Mouse (Mus musculus) limb, embryonic 13.5 days (tissue): ENCODE results near the gene Fam131c. TPM values are rescaled to one million over a fixed set of nuclear protein-coding genes. Genes with fewer than 3 reads are reported as not detected.
A peak's percentile ranks its signal among the peaks of the same experiment; 100 is the strongest.

Experiments used
- ATAC-seq: fragments of 200-750 bp; cut with Nextera tagmentation; 2 replicates; pipeline ENCODE4 v1.8.0; 2017; ENCODE audit warnings: low read depth, moderate number of reproducible peaks, moderate TSS enrichment; ENCODE audit not compliant: low FRiP score
- H3K27ac ChIP-seq: fragments of 300-500 bp; sonication (generic); 2 replicates; pipeline ENCODE4 v1.5.1; 2015; ENCODE audit warnings: inconsistent platforms, mild to moderate bottlenecking, moderate library complexity
- H3K27me3 ChIP-seq: fragments of 300-500 bp; sonication (generic); 2 replicates; pipeline ENCODE4 v1.6.1; 2015; ENCODE audit warnings: mild to moderate bottlenecking, inconsistent platforms
- H3K36me3 ChIP-seq: fragments of 300-500 bp; sonication (generic); 2 replicates; pipeline ENCODE4 v1.6.1; 2015; ENCODE audit warnings: inconsistent platforms, mild to moderate bottlenecking, moderate library complexity
- H3K4me1 ChIP-seq: fragments of 300-500 bp; sonication (generic); 2 replicates; pipeline ENCODE4 v1.6.1; 2015; ENCODE audit warnings: inconsistent platforms
- H3K4me2 ChIP-seq: fragments of 300-500 bp; sonication (generic); replicated peaks from 2 replicates; pipeline ENCODE4 v1.6.1; 2015; ENCODE audit warnings: inconsistent platforms, mild to moderate bottlenecking, moderate library complexity
- H3K4me3 ChIP-seq: fragments of 300-500 bp; sonication (generic); 2 replicates; pipeline ENCODE4 v1.5.1; 2015; ENCODE audit warnings: moderate library complexity, mild to moderate bottlenecking, inconsistent platforms
- H3K9ac ChIP-seq: fragments of 300-500 bp; sonication (generic); 2 replicates; pipeline ENCODE4 v1.6.1; 2015; ENCODE audit warnings: mild to moderate bottlenecking, inconsistent platforms
- H3K9me3 ChIP-seq: fragments of 300-500 bp; sonication (generic); 2 replicates; pipeline ENCODE4 v1.6.1; 2016; ENCODE audit warnings: inconsistent platforms
- WGBS: fragments of 180-500 bp; shearing (Covaris S2); methylation state at CpG from one replicate; pipeline ENCODE4 v1.1.7; 2015; 5-methylcytosine and 5-hydroxymethylcytosine counted together
- polyA plus RNA-seq: library from polyadenylated mRNA; unstranded; fragments of >200 nt; fragmentation: Nextera tagmentation; extraction: Ambion mirVana; gene quantifications from 2 replicates; pipeline ENCODE4 v1.2.1, GENCODE M21; 2015

Gene Fam131c
- 0.65 and 0.91 TPM in 2 replicates for polyA plus RNA-seq

DNA sequence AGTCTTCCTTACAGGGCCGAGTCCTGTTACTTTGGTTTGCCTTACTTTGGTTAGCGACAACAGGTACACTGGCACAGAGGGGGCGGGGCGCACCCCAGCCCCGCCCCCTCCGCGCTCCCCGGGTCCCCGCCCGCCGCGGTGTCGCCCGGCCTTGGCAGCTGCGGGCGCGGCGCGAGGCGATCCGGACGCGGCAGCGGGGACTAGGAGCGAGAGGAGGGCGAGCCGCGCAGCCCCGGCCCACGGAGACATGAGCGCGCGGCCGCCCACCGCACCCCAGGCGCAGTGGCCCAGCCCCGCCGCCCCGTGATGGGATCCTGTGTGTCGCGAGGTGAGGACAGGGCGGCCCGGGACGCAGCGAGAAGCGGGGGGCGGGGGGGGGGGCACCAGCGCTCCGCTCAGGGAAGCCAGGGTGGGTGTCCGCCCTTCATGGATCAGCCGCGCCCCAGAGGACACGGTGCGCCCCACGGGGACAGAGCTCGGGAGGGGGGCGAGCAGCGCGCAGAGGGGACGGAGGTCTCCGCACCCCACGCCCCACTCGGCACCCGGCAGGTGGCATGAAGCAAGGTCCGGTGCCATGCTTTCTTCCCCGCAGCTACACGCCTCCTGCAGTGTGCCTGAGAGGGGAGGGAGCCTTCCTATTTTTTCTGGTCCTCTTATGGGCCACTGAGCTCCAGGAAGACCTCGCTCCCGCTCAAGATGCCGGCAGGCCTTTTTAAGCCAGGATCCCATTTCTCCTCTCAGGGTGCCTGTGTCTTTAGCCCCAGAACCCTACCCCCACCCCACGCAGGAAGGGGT lies at the start of gene Fam131c:
TSS of gene Fam131c (plus strand) at position 224 of the 795 bp plus-strand sequence.
- Histone ChIP-seq H3K27ac (no peak within 1 kb of the TSS), H3K27me3 (peaks cover 66% of the 10 kb centered on the region), H3K4me3 (peak within 1 kb of the TSS; percentile 58), H3K4me2 (peak within 1 kb of the TSS; percentile 97), H3K4me1 (peaks cover 6% of the 10 kb centered on the region; the same call in 1 of the 2 replicates), H3K9me3 (no peaks in the 10 kb centered on the region), H3K9ac (peak within 1 kb of the TSS; percentile 72), H3K36me3 (no peaks in the 10 kb centered on the region)
- 1% methylated on average over 69 of the region's 71 CpGs for WGBS
- ATAC-seq, result 0 out of 2 replicates have a peak, but pooled peaks have one; percentile 24

DNA sequence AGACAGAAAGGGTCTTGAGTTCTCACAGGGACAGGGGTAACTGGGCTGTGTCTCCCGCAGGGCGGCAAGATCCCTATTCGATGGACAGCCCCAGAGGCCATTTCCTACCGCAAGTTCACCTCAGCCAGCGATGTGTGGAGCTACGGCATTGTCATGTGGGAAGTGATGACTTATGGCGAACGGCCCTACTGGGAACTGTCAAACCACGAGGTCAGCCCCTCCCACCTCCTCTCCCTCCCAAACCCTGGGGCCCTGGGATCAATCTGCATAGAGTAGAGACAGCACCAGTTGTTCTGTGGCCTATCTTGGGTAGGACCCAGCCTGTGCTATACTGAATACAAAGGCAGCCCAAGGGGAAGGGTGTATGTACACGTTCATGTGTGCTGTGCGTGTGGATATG lies 45.5 kb upstream of the Fam131c start:
- no peak overlapping the region for H3K4me2 ChIP-seq
- H3K36me3 ChIP-seq, result peaks cover 39% of the 10 kb centered on the region
- no peak overlapping the region for H3K9ac ChIP-seq
- H3K4me3 ChIP-seq, result no peak overlapping the region
- no peaks in the 10 kb centered on the region for H3K27me3 ChIP-seq
- ATAC-seq, result no peak
- WGBS, result 76% methylated on average over 11 of the region's 11 CpGs
- H3K4me1 ChIP-seq, result peaks cover 31% of the 10 kb centered on the region
- H3K9me3 ChIP-seq, result no peaks in the 10 kb centered on the region
- no peak overlapping the region for H3K27ac ChIP-seq

DNA sequence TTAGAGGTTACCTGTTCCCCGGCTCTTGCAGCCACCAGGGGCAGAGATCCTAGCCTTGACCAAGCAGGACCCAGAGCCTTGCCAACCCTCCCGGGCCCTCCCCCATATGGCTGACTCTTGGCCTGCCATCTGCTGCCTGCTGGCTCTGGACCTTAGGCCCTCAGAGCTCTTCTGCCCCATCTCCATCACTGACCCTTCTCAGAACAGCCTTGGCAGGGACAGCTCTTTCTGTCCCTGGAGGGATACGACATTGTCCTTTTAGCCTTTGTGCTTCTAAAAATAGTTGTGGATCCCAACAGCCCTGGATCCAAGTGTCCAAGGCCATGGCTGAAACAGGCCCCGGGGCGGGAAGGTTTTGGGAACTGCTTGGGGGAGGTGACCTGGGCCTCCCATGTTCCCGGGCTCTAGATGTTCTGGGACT lies 43.2 kb upstream of the Fam131c start:
- no peak overlapping the region for H3K27ac ChIP-seq
- WGBS, result 87% methylated on average over 6 of the region's 6 CpGs

DNA sequence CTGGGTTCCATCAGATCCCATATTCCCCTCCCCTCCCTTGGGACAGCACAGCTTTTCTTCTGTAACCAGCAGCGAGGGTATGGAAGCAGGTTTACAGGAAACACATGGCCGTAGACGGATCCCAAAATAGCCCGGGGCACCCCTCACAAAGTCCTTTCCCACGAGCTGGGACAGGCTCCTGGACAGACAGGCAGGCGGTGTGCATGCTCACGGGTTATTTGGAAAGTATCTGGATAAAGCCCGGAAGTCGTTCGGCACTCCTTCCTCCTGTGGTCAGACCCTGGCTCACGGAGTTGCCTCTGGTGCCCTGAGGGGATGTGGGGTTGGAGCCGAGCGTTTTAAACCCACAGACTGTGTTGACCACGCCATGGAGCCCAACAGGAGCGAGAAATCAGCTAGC lies 42.4 kb upstream of the Fam131c start:
- Histone ChIP-seq H3K27me3 (no peaks in the 10 kb centered on the region), H3K4me3 (no peak overlapping the region), H3K9ac (0 out of 2 replicates have a peak overlapping the region, but pooled peaks have one; percentile 26), H3K27ac (peak overlapping the region; percentile 72; the same call in 1 of the 2 replicates), H3K4me1 (peaks cover 46% of the 10 kb centered on the region), H3K4me2 (no peak overlapping the region), H3K9me3 (no peaks in the 10 kb centered on the region), H3K36me3 (peaks cover 31% of the 10 kb centered on the region)
- no peak for ATAC-seq
- WGBS, result 19% methylated on average over 15 of the region's 15 CpGs

More for the DNA sequence above, 43.2 kb upstream of the Fam131c start:
- Histone ChIP-seq H3K4me1 (peaks cover 46% of the 10 kb centered on the region), H3K9ac (no peak overlapping the region), H3K27me3 (no peaks in the 10 kb centered on the region), H3K4me3 (no peak overlapping the region), H3K4me2 (no peak overlapping the region), H3K36me3 (peaks cover 31% of the 10 kb centered on the region), H3K9me3 (no peaks in the 10 kb centered on the region)
- ATAC-seq, result no peak

DNA sequence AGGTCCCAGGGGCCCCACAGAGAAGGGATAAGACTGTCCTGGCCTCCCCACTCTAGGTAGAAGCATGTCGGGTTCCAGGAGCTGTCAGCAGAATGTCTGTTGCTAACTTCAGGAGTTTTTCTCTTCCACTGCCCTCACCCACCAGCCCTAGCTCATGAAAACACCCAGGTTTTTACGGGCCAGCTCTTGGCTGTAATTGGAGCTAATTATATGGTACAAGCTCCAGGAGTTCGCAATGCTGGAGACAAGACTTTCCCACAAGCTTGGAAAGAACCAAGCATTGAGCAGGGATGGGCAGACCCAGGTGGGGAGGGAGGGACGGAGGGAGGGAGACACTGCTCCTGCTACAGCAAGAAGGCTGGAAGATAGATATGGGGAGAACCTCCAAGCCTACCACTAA lies 40.9 kb upstream of the Fam131c start:
- Histone ChIP-seq H3K9me3 (no peaks in the 10 kb centered on the region), H3K27ac (peak overlapping the region; percentile 72), H3K27me3 (no peaks in the 10 kb centered on the region), H3K4me2 (peak overlapping the region; percentile 11; the same call in 1 of the 2 replicates), H3K9ac (peak overlapping the region; percentile 26; the same call in 1 of the 2 replicates), H3K4me1 (peaks cover 46% of the 10 kb centered on the region), H3K36me3 (peaks cover 20% of the 10 kb centered on the region), H3K4me3 (no peak overlapping the region)
- peak; percentile 57; the same call in 1 of the 2 replicates for ATAC-seq
- WGBS, result 31% methylated on average over 4 of the region's 4 CpGs

DNA sequence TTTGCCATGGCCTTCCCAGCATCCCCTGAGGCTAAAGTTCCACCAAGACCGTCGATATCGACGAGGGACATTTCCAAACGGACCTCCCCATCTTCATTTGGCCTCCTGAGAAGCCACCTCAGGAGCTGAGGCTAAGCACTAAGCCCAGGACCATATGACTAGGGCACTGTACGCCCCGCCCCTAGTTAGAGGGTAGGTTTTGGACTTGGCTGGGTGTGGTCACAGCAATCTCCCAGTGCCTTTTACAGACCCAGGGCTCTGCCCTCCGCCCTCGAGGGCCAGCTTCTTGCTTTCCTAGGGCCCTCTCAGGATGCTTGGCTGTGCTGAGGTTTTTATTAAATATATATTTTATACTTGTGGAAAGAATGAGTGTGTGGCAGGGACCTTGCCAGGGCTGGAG lies 39.3 kb upstream of the Fam131c start:
- peak overlapping the region; percentile 39; the same call in 1 of the 2 replicates for H3K27ac ChIP-seq
- H3K9ac ChIP-seq, result no peak overlapping the region
- H3K36me3 ChIP-seq, result peaks cover 4% of the 10 kb centered on the region
- no peak for ATAC-seq
- H3K4me1 ChIP-seq, result peaks cover 55% of the 10 kb centered on the region
- WGBS, result 75% methylated on average over 9 of the region's 9 CpGs
- H3K4me2 ChIP-seq, result no peak overlapping the region
- no peaks in the 10 kb centered on the region for H3K27me3 ChIP-seq
- H3K4me3 ChIP-seq, result no peak overlapping the region
- no peaks in the 10 kb centered on the region for H3K9me3 ChIP-seq

DNA sequence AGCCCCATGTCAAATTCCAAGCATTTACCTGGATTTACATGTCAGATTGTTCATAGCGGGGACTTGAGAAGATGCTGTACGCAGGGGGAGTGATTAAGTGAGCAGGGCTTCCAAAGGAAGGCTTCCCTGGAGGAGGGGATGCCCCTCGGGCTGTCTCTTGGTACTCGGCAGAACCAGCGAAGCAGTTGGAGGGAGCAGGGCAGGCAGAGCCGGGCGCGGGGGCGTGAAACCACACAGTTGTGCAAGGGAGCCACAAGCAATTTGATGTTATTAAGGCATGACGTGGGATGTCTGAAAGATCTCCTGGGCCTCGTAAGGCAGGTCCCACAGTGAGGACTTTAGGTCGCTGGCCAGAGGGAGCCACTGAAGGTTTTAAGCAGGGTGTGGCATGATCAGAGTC lies 38.1 kb upstream of the Fam131c start:
- H3K9me3 ChIP-seq, result no peaks in the 10 kb centered on the region
- whole genome bisulfite sequencing, result 56% methylated on average over 12 of the region's 12 CpGs
- H3K27me3 ChIP-seq, result no peaks in the 10 kb centered on the region
- H3K27ac ChIP-seq, result no peak overlapping the region
- H3K4me2 ChIP-seq, result no peak overlapping the region
- H3K9ac ChIP-seq, result no peak overlapping the region
- no peak for ATAC-seq
- H3K4me1 ChIP-seq, result peaks cover 59% of the 10 kb centered on the region
- H3K4me3 ChIP-seq, result no peak overlapping the region
- H3K36me3 ChIP-seq, result no peaks in the 10 kb centered on the region; the same call in 1 of the 2 replicates

DNA sequence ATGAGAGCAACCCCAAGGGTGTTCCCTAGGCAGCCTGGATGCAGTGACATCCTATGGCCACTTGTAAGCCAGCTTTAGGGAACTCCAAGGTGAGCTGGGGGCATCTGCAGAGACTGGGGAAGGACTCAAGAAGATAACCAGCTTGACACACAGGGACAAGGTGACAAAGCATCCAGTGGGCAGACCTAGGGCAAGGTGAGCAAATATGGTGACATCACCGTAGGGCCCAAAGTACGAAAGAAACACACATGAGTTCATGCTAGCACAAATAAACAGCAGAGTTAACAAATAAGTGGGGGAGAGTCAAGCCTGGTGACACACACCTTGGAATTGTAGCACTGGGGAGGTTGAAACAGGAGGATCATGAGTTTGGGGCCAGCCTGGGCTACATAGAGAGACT lies 36.6 kb upstream of the Fam131c start:
- Histone ChIP-seq H3K4me3 (no peak overlapping the region), H3K4me1 (peaks cover 59% of the 10 kb centered on the region), H3K9me3 (no peaks in the 10 kb centered on the region), H3K36me3 (no peaks in the 10 kb centered on the region; the same call in 1 of the 2 replicates), H3K4me2 (no peak overlapping the region), H3K27ac (no peak overlapping the region), H3K27me3 (no peaks in the 10 kb centered on the region), H3K9ac (no peak overlapping the region)
- 92% methylated on average over 2 of the region's 2 CpGs for WGBS
- no peak for ATAC-seq

DNA sequence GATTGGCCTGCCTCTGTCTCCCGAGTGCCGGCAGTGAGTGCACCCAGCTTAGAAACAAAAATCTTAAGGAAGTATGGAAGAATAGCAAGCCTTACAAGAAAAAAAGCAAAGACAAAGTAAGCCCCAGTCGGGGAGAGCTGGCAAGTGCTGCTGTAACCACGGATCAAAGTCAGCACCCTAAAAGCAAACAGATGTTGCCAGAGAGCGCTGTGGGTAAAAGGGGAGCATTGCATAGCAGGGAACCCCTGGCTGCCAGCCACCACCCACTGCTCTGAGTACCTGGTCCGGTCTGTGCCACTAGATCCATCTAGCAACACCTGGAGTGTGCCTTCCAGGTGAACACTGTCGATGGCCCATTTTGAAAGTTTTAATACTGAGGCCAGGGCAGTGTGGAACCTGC lies 35.8 kb upstream of the Fam131c start:
- ATAC-seq, result no peak
- Histone ChIP-seq H3K36me3 (no peaks in the 10 kb centered on the region; the same call in 1 of the 2 replicates), H3K4me1 (peaks cover 53% of the 10 kb centered on the region), H3K27ac (no peak overlapping the region), H3K9me3 (no peaks in the 10 kb centered on the region), H3K27me3 (no peaks in the 10 kb centered on the region), H3K4me2 (no peak overlapping the region), H3K9ac (no peak overlapping the region), H3K4me3 (no peak overlapping the region)
- 56% methylated on average over 7 of the region's 7 CpGs for WGBS

DNA sequence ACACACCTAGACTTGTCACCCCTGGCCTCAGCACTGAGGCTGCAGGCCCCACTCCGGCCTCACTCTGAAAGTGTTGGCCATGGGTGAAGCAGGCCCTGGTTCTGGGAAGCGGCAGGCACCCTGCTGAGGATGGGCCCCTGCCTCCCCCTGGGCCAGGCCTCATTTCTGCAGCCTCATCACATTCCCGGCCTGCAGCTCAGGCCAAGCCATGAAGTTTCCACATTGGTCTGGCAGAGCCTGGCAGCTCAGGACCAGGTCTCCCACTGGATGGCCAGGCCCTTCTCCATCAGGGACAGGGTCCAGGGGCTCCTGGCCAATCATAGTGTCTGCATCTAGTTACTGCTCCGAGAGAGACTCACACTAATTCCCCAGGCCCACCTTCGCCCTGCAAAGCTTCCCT lies 33.3 kb upstream of the Fam131c start:
- no peak for ATAC-seq
- Histone ChIP-seq H3K27me3 (no peaks in the 10 kb centered on the region), H3K4me2 (no peak overlapping the region), H3K36me3 (no peaks in the 10 kb centered on the region), H3K9me3 (no peaks in the 10 kb centered on the region), H3K27ac (peak overlapping the region; percentile 72), H3K9ac (no peak overlapping the region; the same call in 1 of the 2 replicates), H3K4me1 (peaks cover 57% of the 10 kb centered on the region), H3K4me3 (no peak overlapping the region)
- WGBS, result 58% methylated on average over 5 of the region's 5 CpGs

DNA sequence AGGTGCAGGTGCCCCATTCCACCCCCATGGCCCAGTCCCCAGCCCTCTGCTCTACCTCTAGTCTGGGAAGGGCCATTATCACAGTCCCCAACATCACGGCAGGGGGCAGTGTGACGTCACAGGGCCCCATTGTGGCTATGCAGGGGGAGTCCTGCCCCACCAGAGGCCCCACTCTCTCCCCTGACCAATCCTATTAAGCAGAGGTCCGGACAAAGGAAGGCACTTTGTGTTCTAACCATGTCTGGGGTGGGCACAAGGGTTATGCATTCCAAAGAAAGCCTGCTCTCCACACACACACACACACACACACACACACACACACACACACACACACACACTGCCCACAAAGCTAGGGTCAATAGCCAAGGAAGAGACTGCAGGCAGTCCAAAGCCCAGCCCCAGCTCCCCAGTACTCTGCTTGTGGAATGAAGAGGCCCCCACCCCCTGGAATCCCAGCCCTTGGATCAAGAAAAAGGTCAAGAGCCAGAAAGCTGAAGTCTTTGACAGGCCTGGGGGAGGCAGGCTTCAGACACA lies 32.7 kb upstream of the Fam131c start:
- Histone ChIP-seq H3K9me3 (no peaks in the 10 kb centered on the region), H3K36me3 (no peaks in the 10 kb centered on the region), H3K27ac (peak overlapping the region; percentile 75), H3K4me1 (peaks cover 61% of the 10 kb centered on the region), H3K27me3 (no peaks in the 10 kb centered on the region), H3K4me3 (no peak overlapping the region), H3K4me2 (no peak overlapping the region), H3K9ac (no peak overlapping the region; the same call in 1 of the 2 replicates)
- 0 out of 2 replicates have a peak, but pooled peaks have one; percentile 21 for ATAC-seq
- 25% methylated on average over 3 of the region's 3 CpGs for WGBS

DNA sequence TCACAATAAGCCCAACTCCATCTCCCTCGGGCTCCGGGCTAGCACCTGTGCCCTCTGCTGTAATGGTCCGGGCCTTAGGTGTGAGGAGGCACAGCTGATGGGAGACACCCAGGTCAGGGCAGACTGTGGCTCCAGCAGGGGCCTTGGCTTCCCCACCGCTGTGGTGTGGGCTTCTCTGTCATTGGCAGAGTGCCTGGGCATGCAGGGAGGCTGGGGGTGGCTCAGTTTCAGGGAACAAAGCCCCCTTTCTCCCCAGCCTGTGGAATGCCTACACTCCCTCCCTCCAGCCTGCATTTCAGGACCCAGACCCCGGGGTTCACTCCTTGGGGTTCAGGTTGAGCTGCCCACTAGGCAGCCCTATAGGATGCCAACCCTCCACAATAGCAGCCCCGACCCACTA lies 31.8 kb upstream of the Fam131c start:
- H3K27ac ChIP-seq, result peak overlapping the region; percentile 75; the same call in 1 of the 2 replicates
- no peak overlapping the region for H3K4me3 ChIP-seq
- H3K9ac ChIP-seq, result no peak overlapping the region
- no peaks in the 10 kb centered on the region for H3K36me3 ChIP-seq
- H3K27me3 ChIP-seq, result no peaks in the 10 kb centered on the region
- no peak overlapping the region for H3K4me2 ChIP-seq
- 55% methylated on average over 6 of the region's 6 CpGs for WGBS
- ATAC-seq, result no peak
- no peaks in the 10 kb centered on the region for H3K9me3 ChIP-seq
- H3K4me1 ChIP-seq, result peaks cover 63% of the 10 kb centered on the region
